Mouse (Mus musculus): ENCODE results near the gene Xlr5a.

DNA sequence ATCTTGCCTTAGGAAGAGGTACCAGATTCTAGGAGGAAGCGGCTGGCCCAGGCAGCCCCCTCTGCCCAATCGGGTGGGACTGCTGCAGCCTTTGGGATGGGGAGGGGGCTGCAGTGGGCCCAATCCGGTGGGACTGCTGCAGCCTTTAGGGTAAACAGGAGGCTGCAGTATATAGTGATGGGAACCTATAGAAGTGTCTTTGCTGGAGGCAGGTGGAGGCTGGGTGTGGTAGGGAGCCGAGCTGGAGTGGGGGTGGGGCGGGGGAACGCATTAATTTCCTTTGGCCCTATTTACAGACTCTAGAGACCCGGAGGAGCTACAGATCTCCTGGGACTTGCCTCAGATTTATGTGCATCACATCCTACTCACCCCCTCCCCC lies 228.4 kb downstream of the Xlr5a start, which contains the start of gene Pnma3:
- TF ChIP-seq CTCF (conservative IDR thresholded peaks at IDR 0.05 in 1 of 2, IDR thresholded peaks at IDR 0.05 in 1 of 2; ENCODE audit: low read depth in 2 of 2, low read length in 2 of 2): no peak
- no peak for TF ChIP-seq KAT2A (IDR thresholded peaks at IDR 0.05; ENCODE audit: insufficient replicate concordance, low read length)
- no peak for TF ChIP-seq EP300 (IDR thresholded peaks at IDR 0.05; ENCODE audit: low read length)
- TF ChIP-seq TBP (conservative IDR thresholded peaks at IDR 0.05; ENCODE audit: low read depth, low read length): no peak

Measured in CH12.LX (cell line).